Mouse (Mus musculus): ENCODE data around the gene Tcte2.

DNA sequence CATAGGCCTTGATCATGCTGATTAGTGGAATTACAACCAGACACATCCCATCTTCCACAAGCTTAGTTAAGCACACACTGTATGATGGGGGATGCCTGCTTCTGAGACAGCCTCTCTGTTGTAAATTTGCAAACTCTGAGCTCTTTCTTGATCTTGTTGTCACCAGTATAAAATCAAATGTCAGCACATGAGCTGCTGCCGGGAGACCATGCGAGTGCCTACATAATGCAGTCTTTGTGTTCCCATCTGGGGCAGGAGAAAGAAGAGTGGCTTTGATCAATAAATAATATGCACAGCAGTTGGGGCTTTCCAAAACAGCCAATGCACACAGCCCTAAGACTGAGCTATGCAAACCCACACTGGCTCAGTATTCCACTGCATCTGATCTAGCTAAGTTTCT, 39.2 kb downstream of the Tcte2 start:
- TF ChIP-seq CTCF (IDR thresholded peaks at IDR 0.05; ENCODE audit: borderline replicate concordance, insufficient read depth, low read length) (no peak), POLR2A (IDR thresholded peaks at IDR 0.05; ENCODE audit: low read depth, low read length) (no peak)

Measured in embryonic fibroblast, embryonic 13.5 days (primary cell).